Mouse (Mus musculus) layer of hippocampus, adult 18-20 months (tissue): Measurements from ENCODE around the gene Mug2. TPM values are rescaled to one million over a fixed set of nuclear protein-coding genes. Genes with fewer than 3 reads are reported as not detected.
"Not testable (repeated sequence)": the region's sequence is repeated elsewhere in the genome, so short reads cannot be mapped to it uniquely, and the experiment has no call there.

ENCODE experiments used
- DNase-seq, 2 experiments: peaks; one replicate each; pipeline ENCODE4 v3.0.0; 2022; ENCODE audit warnings: low spot score in 2 of 2
- long read RNA-seq: library from polyadenylated mRNA; stranded (forward); transcript quantifications from one replicate; pipeline ENCODE4 v2.0.0, GENCODE M21; 2021
- total RNA-seq, 2 experiments: library from RNA; stranded (reverse); gene quantifications; 2 replicates each; pipeline ENCODE4 v1.2.3; 2021

Mug2 gene
- not detected for total RNA-seq
- long read RNA-seq = 0 reads

GRCm38 (mm10) chr6:122006461-122006860 is at the start of gene Mug2:
Mug2 (plus strand) TSS chr6:122006761.
- DNase-seq = not testable (repeated sequence)

- DNase-seq = not testable (repeated sequence)
Measured at GRCm38 (mm10) chr6:121957803-121958349, 48.7 kb upstream of the Mug2 start.

GRCm38 (mm10) chr6:121975701-121976100 is 30.9 kb upstream of the Mug2 start:
- DNase-seq = no peak

- peak in 1 of 2 experiments; percentile 5 for DNase-seq
Measured at GRCm38 (mm10) chr6:122100904-122101303, 94.3 kb downstream of the Mug2 start.

- no peak for DNase-seq
Measured at GRCm38 (mm10) chr6:122101671-122102070, 95.1 kb downstream of the Mug2 start.

GRCm38 (mm10) chr6:122116963-122117362 is 110.4 kb downstream of the Mug2 start:
- no peak for DNase-seq

GRCm38 (mm10) chr6:122129521-122129920 is 123.0 kb downstream of the Mug2 start:
- no peak for DNase-seq

Other genes starting within 250 kb of the Mug2 start
- not detected for gene Mug1, start 168.2 kb upstream of the Mug2 start, total RNA-seq